In genomic region chr9:90087906-90088485, GRCm38 (mm10) we compare ENCODE assay signal across 15 mouse cellular contexts. TPM values are rescaled to one million over a fixed set of nuclear protein-coding genes. Genes with fewer than 3 reads are reported as not detected.
DNase-seq lines count a peak whose midpoint lies in the region; ATAC-seq and TF ChIP-seq lines count a peak whose summit lies in the region.
"Had no signal": no experiment of that assay in that cellular context is flagged by ENCODE, and none has a peak within 500 bp of the region (broad histone marks: within the 10 kb centered on the region; RNA-seq: fewer than 3 reads in every experiment).

No protein-coding gene starts in this region.

- no peak overlapping the region for H3K27ac ChIP-seq in hindbrain, embryonic 11.5 days (ENCODE audit: low read depth, low read length)
- H3K27ac ChIP-seq in hindbrain, embryonic 10.5 days = no peak overlapping the region
- H3K27ac ChIP-seq in limb, embryonic 13.5 days = no peak overlapping the region
- H3K27ac ChIP-seq in stomach, postnatal 0 days (replicated peaks) = no peak overlapping the region
- H3K27ac ChIP-seq: embryonic facial prominence, embryonic 15.5 days; gastrocnemius, adult 2 months had no signal

- peaks cover 12% of the 10 kb centered on the region for H3K36me3 ChIP-seq in hindbrain, embryonic 11.5 days (ENCODE audit: control insufficient read depth, insufficient read depth, low read length)
- H3K36me3 ChIP-seq in hindbrain, embryonic 10.5 days = peaks cover 69% of the 10 kb centered on the region
- peaks cover 59% of the 10 kb centered on the region for H3K36me3 ChIP-seq in limb, embryonic 13.5 days
- H3K36me3 ChIP-seq in stomach, postnatal 0 days (ENCODE audit: control insufficient read depth, insufficient read depth, low read length) = peaks cover 19% of the 10 kb centered on the region

- TF ChIP-seq CTCF in stomach, postnatal 0 days (IDR thresholded peaks at IDR 0.05; ENCODE audit: low read depth) = no peak

- 92% methylated on average over 2 of the region's 2 CpGs for WGBS in hindbrain, embryonic 11.5 days
- 94% methylated on average over 2 of the region's 2 CpGs for WGBS in hindbrain, embryonic 10.5 days
- WGBS in limb, embryonic 13.5 days = 96% methylated on average over 2 of the region's 2 CpGs
- whole genome bisulfite sequencing in stomach, postnatal 0 days = 84% methylated on average over 2 of the region's 2 CpGs

- TF ChIP-seq EP300 in stomach, postnatal 0 days (optimal IDR thresholded peaks at IDR 0.05) = no peak

- H3K9me3 ChIP-seq in hindbrain, embryonic 11.5 days (ENCODE audit: control insufficient read depth, low read length) = no peaks in the 10 kb centered on the region
- peaks cover 3% of the 10 kb centered on the region; the same call in 1 of the 2 replicates for H3K9me3 ChIP-seq in hindbrain, embryonic 10.5 days
- no peaks in the 10 kb centered on the region for H3K9me3 ChIP-seq in limb, embryonic 13.5 days
- H3K9me3 ChIP-seq in stomach, postnatal 0 days (ENCODE audit: control insufficient read depth, low read length) = no peaks in the 10 kb centered on the region
- H3K9me3 ChIP-seq: embryonic facial prominence, embryonic 15.5 days had no signal

- ATAC-seq in hindbrain, embryonic 11.5 days (ENCODE audit: low FRiP score) = peak; percentile 34; the same call in 1 of the 2 replicates
- ATAC-seq in limb, embryonic 13.5 days (ENCODE audit: low FRiP score, low read depth) = peak; percentile 26; the same call in 1 of the 2 replicates
- ATAC-seq in stomach, postnatal 0 days (ENCODE audit: low FRiP score, low TSS enrichment) = 0 out of 2 replicates have a peak, but pooled peaks have one; percentile 24

- no peak for DNase-seq in hindbrain, embryonic 11.5 days (ENCODE audit: low spot score)
- DNase-seq in hindbrain, embryonic 10.5 days (ENCODE audit: low spot score) = no peak
- DNase-seq in testis, postnatal 10 days (ENCODE audit: low spot score) = peak; percentile 30
- no peak for DNase-seq in testis, postnatal 14 days (ENCODE audit: low spot score)
- DNase-seq in stomach, postnatal 0 days (ENCODE audit: low spot score) = no peak
- no peak for DNase-seq in spleen, postnatal 36 days (ENCODE audit: low spot score in 2 of 2)
- DNase-seq in urinary bladder, postnatal 25 days (ENCODE audit: low spot score) = no peak
- DNase-seq: adrenal gland, postnatal 14 days; cerebellum, adult 18-20 months; gastrocnemius, adult 2 months; heart, postnatal 14 days; right cerebral cortex, adult 18-20 months; thymus, postnatal 36 days had no signal

- no peaks in the 10 kb centered on the region for H3K4me1 ChIP-seq in hindbrain, embryonic 11.5 days (replicated peaks; ENCODE audit: control insufficient read depth, insufficient read depth, low read length)
- no peaks in the 10 kb centered on the region for H3K4me1 ChIP-seq in hindbrain, embryonic 10.5 days (replicated peaks)
- H3K4me1 ChIP-seq in limb, embryonic 13.5 days = no peaks in the 10 kb centered on the region
- H3K4me1 ChIP-seq in stomach, postnatal 0 days (replicated peaks; ENCODE audit: control insufficient read depth, insufficient read depth) = no peaks in the 10 kb centered on the region
- H3K4me1 ChIP-seq: embryonic facial prominence, embryonic 15.5 days had no signal

- no peak overlapping the region for H3K4me2 ChIP-seq in hindbrain, embryonic 11.5 days (replicated peaks; ENCODE audit: low read depth, low read length)
- no peak overlapping the region for H3K4me2 ChIP-seq in limb, embryonic 13.5 days (replicated peaks)
- H3K4me2 ChIP-seq in stomach, postnatal 0 days (replicated peaks; ENCODE audit: low read depth) = no peak overlapping the region
- H3K4me2 ChIP-seq: embryonic facial prominence, embryonic 15.5 days had no signal

- H3K9ac ChIP-seq in hindbrain, embryonic 11.5 days (ENCODE audit: low read depth, low read length) = no peak overlapping the region
- H3K9ac ChIP-seq in limb, embryonic 13.5 days = no peak overlapping the region
- H3K9ac ChIP-seq in stomach, postnatal 0 days (ENCODE audit: low read length) = no peak overlapping the region
- H3K9ac ChIP-seq: embryonic facial prominence, embryonic 15.5 days had no signal

- no peak overlapping the region for H3K4me3 ChIP-seq in hindbrain, embryonic 11.5 days (ENCODE audit: low read depth, low read length)
- H3K4me3 ChIP-seq in hindbrain, embryonic 10.5 days = no peak overlapping the region
- no peak overlapping the region for H3K4me3 ChIP-seq in limb, embryonic 13.5 days
- H3K4me3 ChIP-seq in stomach, postnatal 0 days (ENCODE audit: low read depth, low read length) = no peak overlapping the region
- H3K4me3 ChIP-seq: embryonic facial prominence, embryonic 15.5 days; gastrocnemius, adult 2 months had no signal

- no peaks in the 10 kb centered on the region for H3K27me3 ChIP-seq in hindbrain, embryonic 11.5 days (ENCODE audit: control insufficient read depth, insufficient read depth, low read length)
- no peaks in the 10 kb centered on the region for H3K27me3 ChIP-seq in hindbrain, embryonic 10.5 days (ENCODE audit: insufficient read depth, poor library complexity, severe bottlenecking)
- H3K27me3 ChIP-seq in limb, embryonic 13.5 days = no peaks in the 10 kb centered on the region
- H3K27me3 ChIP-seq in stomach, postnatal 0 days (ENCODE audit: control insufficient read depth, insufficient read depth, low read length) = no peaks in the 10 kb centered on the region
- H3K27me3 ChIP-seq: embryonic facial prominence, embryonic 15.5 days had no signal

RNA-seq across cellular contexts. Expression of gene Morf4l1, which starts 26.6 kb away (rescaled TPM):
- polyA plus RNA-seq in hindbrain, embryonic 11.5 days (2014; fragmentation: Nextera tagmentation; extraction: Ambion mirVana) = 533 and 557 TPM in 2 replicates
- 538 and 546 TPM in 2 replicates for polyA plus RNA-seq in hindbrain, embryonic 10.5 days (2016; fragmentation: Nextera tagmentation; extraction: Ambion mirVana)
- 546 and 559 TPM in 2 replicates for polyA plus RNA-seq in limb, embryonic 13.5 days (2015; fragmentation: Nextera tagmentation; extraction: Ambion mirVana)
- 225 and 226 TPM in 2 replicates for polyA plus RNA-seq in stomach, postnatal 0 days (2015; fragmentation: Nextera tagmentation; extraction: Ambion mirVana)

RNA-seq across cellular contexts. Expression of gene Ctsh, which starts 34.0 kb away (rescaled TPM):
- 11.1 and 11.6 TPM in 2 replicates for polyA plus RNA-seq in hindbrain, embryonic 11.5 days (2014; fragmentation: Nextera tagmentation; extraction: Ambion mirVana)
- polyA plus RNA-seq in hindbrain, embryonic 10.5 days (2016; fragmentation: Nextera tagmentation; extraction: Ambion mirVana) = 6.7 and 12.4 TPM in 2 replicates
- 18.7 and 21.5 TPM in 2 replicates for polyA plus RNA-seq in limb, embryonic 13.5 days (2015; fragmentation: Nextera tagmentation; extraction: Ambion mirVana)
- 145 and 152 TPM in 2 replicates for polyA plus RNA-seq in stomach, postnatal 0 days (2015; fragmentation: Nextera tagmentation; extraction: Ambion mirVana)
